Mouse (Mus musculus) testis, adult 2 months (tissue): ENCODE measurements at regions not wholly inside any gene's neighbourhood (a gene's known extent, or its start where the extent isn't known, plus 50 kb on each side); places are given as distances from the start of the nearest gene placed in this dataset.
A peak's percentile ranks its signal among the peaks of the same experiment; 100 is the strongest.

Experiments
- CTCF ChIP-seq: fragments of 200-500 bp; IDR thresholded peaks from 2 replicates; pipeline ENCODE4 v1.5.1; 2012; ENCODE audit warnings: low read depth, mild to moderate bottlenecking, inconsistent platforms, low read length, moderate library complexity; ENCODE audit not compliant: control insufficient read depth, insufficient read depth, insufficient replicate concordance
- POLR2A ChIP-seq: fragments of 200-500 bp; IDR thresholded peaks from 2 replicates; pipeline ENCODE4 v1.6.1; 2012; ENCODE audit warnings: low read depth, mild to moderate bottlenecking, inconsistent platforms, low read length, moderate library complexity; ENCODE audit not compliant: control insufficient read depth

- TF ChIP-seq CTCF = peak; percentile 99
- no peak for TF ChIP-seq POLR2A
Measured at GRCm38 (mm10) chr14:72371702-72372277, 119.8 kb downstream of the Gm9195 start.
